Mouse (Mus musculus) lung, adult 2 months (tissue): ENCODE results near the gene Asb18. TPM values are rescaled to one million over a fixed set of nuclear protein-coding genes. Genes with fewer than 3 reads are reported as not detected.

ENCODE experiments used
- DNase-seq: peaks from one replicate; pipeline ENCODE4 v3.0.0; 2022
- H3K4me1 ChIP-seq: fragments of 200-500 bp; 2 replicates; pipeline ENCODE4 v1.6.1; 2011; ENCODE audit warnings: low read length; ENCODE audit not compliant: control insufficient read depth, insufficient read depth
- H3K4me3 ChIP-seq: fragments of 200-500 bp; replicated peaks from 2 replicates; pipeline ENCODE3; 2011; ENCODE audit warnings: low read depth, mild to moderate bottlenecking, control low read depth, low read length; ENCODE audit errors: extremely low read depth
- CTCF ChIP-seq: fragments of 200-500 bp; IDR thresholded peaks from 2 replicates; pipeline ENCODE4 v1.5.1; 2011; ENCODE audit warnings: mild to moderate bottlenecking, low read length, control low read depth; ENCODE audit not compliant: insufficient read depth
- POLR2A ChIP-seq: fragments of 200-500 bp; IDR thresholded peaks from 2 replicates; pipeline ENCODE4 v1.6.1; 2011; ENCODE audit warnings: low read depth, mild to moderate bottlenecking, control low read depth, low read length, borderline replicate concordance; ENCODE audit errors: extremely low read depth
- WGBS: fragments of 180-500 bp; shearing (Covaris S2); methylation state at CpG from one replicate; pipeline ENCODE4 v1.1.7; 2018; 5-methylcytosine and 5-hydroxymethylcytosine counted together
- polyA plus RNA-seq: library from polyadenylated mRNA; depleted of rRNA; stranded (reverse); fragments of >200 nt; gene quantifications from 2 replicates; pipeline ENCODE4 v1.2.3, GENCODE M21; 2012

Gene Asb18
- polyA plus RNA-seq, 1 experiment, result 1.4 TPM

DNA sequence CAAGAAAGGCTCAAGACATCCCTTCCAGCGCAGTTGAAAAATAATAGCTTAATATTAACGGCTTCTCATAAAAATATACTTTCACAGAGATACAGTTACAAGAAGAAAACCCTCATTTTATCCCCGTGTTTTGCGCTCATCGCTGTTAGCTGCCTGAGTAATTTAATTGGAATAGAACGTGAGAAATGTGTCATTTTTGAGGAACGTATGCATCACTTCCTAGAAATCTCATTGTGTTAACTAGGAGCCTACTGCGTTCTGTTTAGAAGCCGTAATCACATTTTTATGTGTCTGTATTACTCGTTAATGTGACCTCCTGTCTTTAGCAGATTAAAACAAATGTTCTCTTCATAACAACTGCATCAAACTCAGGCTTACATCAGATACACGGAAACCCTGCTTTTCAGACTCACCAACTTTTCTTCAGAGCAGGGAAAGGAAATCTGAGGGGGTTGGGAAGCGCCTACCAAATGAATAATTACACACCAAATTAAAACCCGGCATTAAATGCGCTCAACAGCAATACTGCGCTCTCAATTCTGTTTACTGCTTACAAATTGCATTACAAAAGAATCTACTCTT is 72.0 kb downstream of the Asb18 start:
- H3K4me3 ChIP-seq, result no peak overlapping the region
- H3K4me1 ChIP-seq, result peaks cover 9% of the 10 kb centered on the region
- TF ChIP-seq POLR2A, result no peak
- no peak for TF ChIP-seq CTCF
- 15% methylated on average over 15 of the region's 15 CpGs for WGBS
- no peak for DNase-seq

- no peak for TF ChIP-seq CTCF
- no peak for TF ChIP-seq POLR2A
- peaks cover 9% of the 10 kb centered on the region for H3K4me1 ChIP-seq
- DNase-seq, result no peak
- 4% methylated on average over 40 of the region's 40 CpGs for WGBS
- no peak overlapping the region for H3K4me3 ChIP-seq
Measured at GRCm38 (mm10) chr1:89941701-89942381, 72.6 kb downstream of the Asb18 start.

DNA sequence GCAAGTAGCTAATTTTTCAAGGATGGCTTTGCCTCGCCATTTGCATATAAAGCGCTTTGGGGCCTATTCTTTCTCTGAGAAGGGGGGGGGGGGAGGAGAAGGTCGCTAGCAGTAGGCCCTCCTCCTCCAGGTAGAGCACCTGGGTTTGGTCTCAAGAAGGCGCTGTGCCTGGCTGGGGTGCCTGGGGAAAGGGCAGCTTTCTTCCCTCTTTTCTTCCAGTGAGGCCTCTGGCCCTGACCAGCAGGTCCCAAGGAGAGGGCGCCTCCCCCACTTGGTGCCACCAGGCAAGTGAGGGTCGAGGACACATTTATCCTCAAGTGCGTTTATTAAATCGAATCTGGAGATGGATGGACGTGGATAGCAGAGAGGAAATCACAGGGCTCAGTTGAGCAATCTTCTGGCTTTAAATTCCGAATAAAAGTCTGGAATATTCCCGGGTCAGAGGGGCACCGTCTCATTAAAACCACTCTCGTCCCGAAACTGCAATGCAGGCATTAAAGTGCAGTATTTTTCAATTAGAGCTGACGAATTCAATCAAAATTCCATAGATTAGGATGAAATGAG is 73.4 kb downstream of the Asb18 start:
- DNase-seq, result no peak
- TF ChIP-seq CTCF (no peak), POLR2A (no peak)
- 26% methylated on average over 15 of the region's 15 CpGs for WGBS
- peaks cover 9% of the 10 kb centered on the region for H3K4me1 ChIP-seq
- H3K4me3 ChIP-seq, result no peak overlapping the region

DNA sequence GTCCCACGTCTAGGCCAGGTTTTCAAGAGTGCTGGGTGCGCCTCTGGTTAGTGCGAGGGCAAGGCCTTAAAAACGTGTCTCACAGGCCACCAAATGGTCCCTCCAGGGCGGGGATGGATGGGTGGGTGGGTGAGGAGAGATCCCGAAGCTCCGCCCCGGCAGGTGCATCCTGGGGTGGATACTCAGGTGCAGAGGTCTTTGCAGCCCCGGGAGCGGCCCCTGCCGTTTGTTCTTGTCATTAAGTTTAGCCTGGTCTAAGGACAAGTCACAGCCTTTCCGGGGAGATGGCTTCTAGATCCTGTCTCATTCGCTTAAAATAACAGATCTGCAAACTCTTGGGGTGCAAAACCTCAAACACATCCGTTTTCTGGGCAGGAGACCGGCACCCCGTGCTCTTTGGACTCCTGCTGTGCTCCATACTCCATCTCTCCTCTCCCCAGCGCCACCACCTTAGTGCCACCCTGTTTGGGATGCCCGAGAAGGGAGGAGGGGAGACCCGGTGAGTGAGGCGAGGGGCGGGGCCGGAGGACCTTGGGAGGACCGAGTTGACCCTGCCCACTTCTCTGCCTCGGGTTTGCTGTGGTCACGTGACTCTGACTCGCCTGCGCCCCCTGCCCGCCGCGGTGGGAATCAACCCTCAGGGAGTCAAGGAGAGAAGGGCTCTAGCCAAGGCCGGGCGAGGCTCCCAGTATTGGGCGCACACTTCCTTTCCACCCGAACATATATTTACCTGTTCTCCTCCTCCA is 74.3 kb downstream of the Asb18 start:
- WGBS, result 4% methylated on average over 34 of the region's 34 CpGs
- Histone ChIP-seq H3K4me3 (no peak overlapping the region), H3K4me1 (peaks cover 9% of the 10 kb centered on the region)
- peak; percentile 72 for DNase-seq
- TF ChIP-seq CTCF, result peak; percentile 41
- no peak for TF ChIP-seq POLR2A

DNA sequence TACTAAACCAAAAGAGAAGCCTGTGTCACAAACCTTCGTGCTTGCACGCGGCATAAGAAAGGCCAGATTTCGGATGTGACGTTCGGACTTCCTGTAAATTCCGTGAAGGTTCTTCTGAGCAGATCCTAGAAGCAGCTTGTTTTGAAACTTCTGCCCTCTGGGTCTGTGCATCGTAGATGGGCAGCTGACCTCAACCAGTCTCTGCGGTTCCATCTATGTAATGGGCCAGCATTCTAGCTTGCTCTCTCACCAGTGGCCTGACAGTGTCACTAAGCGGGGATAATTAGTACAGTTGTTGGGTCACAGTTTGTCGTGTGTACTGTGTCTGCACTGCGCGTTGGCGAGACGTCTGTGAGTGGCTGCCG is 74.9 kb downstream of the Asb18 start:
- no peak for DNase-seq

GRCm38 (mm10) chr1:89938884-89939595 is 75.4 kb downstream of the Asb18 start:
- no peak for DNase-seq
- Histone ChIP-seq H3K4me1 (peaks cover 9% of the 10 kb centered on the region), H3K4me3 (no peak overlapping the region)
- WGBS, result 42% methylated on average over 16 of the region's 16 CpGs
- TF ChIP-seq POLR2A (no peak), CTCF (peak; percentile 49)

More for the DNA sequence above, 74.9 kb downstream of the Asb18 start:
- H3K4me3 ChIP-seq, result no peak overlapping the region
- 34% methylated on average over 16 of the region's 16 CpGs for WGBS
- H3K4me1 ChIP-seq, result peaks cover 9% of the 10 kb centered on the region
- TF ChIP-seq POLR2A (no peak), CTCF (no peak)

DNA sequence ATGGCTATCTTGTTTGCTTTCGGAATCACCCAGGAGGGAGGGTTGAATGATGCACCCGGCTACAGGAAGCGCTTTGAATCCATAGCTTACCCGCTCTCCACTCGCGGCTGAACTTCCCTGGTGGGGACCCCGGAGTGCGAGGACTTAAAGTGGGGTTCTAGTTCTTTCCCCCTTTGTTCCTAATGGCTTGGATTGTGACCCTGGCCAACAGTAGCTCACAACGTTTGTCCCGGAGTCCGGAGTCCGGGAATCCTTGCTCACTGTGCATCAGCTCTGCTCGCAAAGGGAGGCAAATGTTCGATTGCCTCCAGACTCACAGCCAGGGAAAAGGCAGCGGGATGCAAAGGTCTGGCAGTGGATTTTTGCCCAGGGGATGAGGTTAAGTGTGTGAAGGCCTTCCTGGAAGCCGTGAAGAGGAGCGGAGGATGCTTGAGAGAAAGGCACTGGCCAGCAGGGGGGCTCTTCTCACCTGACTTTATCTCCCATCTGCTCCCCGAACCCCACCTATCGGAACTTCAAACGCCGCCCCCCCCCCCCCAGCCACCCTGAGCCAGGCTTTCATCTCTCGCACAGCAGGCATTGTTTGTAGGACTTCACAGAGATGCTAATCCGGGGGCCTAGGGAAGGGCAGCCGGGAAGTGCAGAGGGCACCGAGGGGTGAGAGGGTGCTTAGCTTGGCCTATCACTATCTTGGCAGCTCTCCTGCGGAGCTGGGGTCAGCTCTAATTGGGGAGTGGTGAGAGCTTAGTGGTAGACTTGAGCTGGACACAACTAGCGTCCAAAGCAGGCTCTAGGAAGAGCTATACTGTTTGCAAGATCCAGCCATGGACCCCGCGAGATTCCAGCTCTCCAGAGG is 78.7 kb downstream of the Asb18 start:
- TF ChIP-seq CTCF, result no peak
- TF ChIP-seq POLR2A, result no peak
- WGBS, result 10% methylated on average over 29 of the region's 29 CpGs
- H3K4me1 ChIP-seq, result peaks cover 4% of the 10 kb centered on the region; the same call in 1 of the 2 replicates
- no peak overlapping the region for H3K4me3 ChIP-seq
- no peak for DNase-seq
